Mouse (Mus musculus): ENCODE data around the gene Rpn2. TPM values are rescaled to one million over a fixed set of nuclear protein-coding genes. Genes with fewer than 3 reads are reported as not detected.
A peak's percentile ranks its signal among the peaks of the same experiment; 100 is the strongest.

Rpn2 gene
- 326 and 354 TPM in 2 replicates for total RNA-seq (2015)
- total RNA-seq (2017), result 314 and 317 TPM in 2 replicates

DNA sequence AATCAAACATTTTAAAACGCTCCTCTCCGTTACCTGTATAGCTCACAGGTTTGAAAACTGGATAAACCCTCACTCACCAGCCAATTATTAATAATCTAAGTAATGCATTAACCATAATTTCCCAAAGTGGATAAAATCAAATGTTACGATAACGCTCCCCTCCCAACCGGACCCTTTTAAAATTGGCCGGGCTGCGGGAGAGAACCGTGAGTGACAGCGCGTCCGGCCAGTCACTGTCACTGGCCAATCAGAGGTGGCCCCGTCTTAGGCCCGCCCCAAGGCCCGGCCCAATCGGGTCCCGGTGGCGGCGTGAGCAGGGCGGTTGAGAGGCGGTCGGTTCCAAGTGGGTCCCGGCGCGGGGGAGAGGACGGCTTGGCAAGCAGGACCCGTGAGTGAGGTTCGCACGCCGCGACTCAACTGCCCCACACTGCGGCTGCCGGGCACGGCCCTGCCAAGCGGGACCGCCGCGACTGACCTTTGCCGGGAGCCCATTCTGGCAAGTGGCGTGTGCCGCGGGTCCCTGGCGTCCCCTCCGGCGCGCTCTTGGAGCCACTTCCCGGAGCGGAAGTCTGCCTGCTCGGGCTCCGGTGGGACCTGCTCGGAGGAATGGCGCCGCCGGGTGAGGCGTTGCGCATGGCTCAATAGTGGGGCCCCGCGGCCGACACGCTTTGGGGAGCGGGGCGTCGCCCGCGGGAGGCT is at the start of gene Rpn2:
Gene Rpn2, plus strand, starts transcription at position 301 of the 699 bp plus-strand sequence.
- peak; percentile 94 for ATAC-seq (replicated peaks; ENCODE audit: poor library complexity)

DNA sequence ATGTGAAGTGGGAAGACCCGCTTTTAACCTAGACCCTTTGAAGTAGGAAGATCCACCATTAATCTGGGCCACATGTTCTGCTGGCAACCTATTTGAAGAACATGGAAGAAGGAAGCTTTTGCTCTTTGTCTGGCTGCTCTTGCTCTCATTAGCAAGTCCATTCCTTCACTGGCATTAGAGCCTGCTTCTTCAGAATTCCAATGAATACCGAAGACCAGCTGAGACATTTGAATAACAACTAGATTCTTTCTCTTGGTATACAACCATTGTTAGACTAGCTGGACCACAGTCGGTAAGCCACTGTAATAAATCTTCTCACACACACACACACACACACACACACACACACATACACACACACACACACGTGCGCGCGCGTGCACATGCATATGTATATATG is 42.9 kb upstream of the Rpn2 start:
- ATAC-seq (replicated peaks; ENCODE audit: poor library complexity), result no peak

DNA sequence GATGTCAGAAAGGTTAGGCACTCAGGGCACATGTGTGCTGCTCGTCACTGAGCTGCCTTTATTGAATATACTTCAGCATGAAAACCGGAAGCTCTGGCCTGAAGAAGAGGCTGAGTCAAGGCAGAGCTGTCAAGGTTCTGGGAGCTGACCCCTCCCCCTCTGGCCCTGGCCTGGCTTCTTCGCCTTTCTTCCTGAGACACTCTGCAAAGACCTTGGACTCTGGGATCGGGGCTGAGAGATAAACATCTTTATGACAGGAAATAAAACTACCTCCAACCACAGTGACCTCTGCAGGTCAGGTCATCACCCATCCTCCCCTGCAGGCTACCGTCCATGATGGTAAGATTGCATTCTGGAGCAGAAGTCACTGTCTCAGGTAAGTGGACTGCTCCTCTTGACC is 33.8 kb upstream of the Rpn2 start:
- no peak for ATAC-seq (replicated peaks; ENCODE audit: poor library complexity)

DNA sequence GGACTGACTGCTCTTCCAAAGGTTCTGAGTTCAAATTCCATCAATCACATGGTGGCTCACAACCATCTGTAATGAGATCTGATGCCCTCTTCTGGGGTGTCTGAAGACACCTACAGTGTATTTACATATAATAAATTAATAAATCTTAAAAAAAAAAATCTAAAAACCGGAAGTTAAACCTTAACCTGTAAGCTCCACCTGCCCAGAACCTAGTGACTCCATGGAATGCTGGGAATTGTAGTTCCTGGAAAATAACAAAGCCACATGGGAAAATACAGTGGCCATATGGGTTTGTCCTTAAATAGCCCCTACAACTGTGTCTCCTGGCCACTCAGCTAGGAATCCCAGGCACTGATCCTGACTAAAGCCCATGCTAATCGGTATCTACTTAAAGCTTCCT is 33.2 kb upstream of the Rpn2 start:
- no peak for ATAC-seq (replicated peaks; ENCODE audit: poor library complexity)

DNA sequence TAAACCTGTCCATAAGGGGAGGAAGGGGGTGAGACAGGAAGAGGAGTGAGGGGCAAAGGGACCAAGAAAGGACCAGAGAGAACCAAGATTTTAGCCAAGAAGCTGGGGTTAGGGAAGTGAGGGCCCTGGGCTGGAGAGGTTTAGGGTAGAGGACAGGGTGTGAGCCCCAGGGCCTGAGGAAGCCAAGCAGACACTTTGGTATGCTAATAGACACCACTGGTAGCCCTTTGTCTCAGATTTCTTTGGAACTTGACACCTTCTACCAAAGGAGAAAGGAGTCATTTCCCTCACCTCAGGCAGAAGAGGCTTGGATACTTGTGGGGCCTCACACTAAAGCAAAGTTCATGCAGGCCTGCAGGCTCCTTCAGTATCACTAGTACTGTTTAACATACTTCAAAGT is 30.7 kb upstream of the Rpn2 start:
- no peak for ATAC-seq (replicated peaks; ENCODE audit: poor library complexity)

DNA sequence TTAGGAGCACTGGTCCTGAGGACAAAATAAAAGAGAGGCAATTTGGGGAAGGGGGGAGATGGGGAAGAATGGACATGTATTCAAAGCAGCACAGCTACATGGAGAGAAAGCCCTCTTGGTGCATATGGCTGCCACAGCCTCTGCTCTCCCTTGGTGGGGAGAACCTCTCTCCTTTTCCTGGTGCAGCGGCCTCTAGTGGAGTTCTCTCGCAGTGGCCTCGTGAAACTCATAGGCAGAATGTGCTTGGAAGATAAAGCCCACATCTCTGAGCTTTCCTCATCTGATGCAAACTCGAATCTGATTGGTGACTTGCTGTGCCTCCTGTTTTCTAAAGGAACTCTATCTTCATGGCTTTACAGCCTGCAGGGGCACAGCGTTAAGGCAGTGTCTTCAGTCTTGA is 19.1 kb upstream of the Rpn2 start:
- peak; percentile 99 for ATAC-seq (replicated peaks; ENCODE audit: poor library complexity)

DNA sequence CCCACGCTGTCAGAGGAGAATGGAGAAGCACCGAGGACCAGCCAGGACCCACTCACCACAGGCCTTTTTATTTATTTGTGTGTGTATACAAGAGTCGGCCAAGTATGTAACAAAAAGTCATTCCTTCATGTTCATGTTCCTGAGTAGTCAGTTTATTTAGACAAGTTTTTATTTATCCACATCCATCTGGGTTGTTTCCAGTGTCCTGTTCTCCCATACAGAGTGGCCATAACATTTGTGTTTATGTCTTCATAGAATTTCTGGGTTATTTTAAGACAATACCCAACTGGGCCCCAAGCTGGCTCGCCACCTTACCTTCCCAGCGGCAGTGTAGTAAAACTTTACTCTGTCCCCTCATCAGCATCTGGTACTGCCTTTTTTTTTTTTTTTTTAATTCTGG is 16.9 kb upstream of the Rpn2 start:
- ATAC-seq (replicated peaks; ENCODE audit: poor library complexity), result no peak

DNA sequence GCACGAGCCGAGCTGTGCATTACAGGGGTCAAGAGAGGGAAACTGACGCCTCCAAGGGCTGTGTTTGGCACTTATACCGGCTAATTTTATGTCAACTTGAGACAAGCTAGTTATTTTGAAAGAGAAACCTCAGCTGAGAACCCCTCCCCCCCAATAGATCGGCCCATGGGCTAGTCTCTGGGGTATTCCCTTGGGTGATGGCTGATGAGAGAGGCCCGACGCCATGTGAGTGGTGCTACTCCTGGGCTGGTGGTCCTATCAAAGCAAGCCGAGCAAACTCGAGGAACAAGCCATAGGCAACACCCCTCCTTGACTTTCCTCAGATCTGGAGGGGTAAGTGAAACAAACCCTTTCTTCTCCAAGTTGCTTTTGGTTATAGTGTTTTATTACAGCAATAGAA is 16.3 kb upstream of the Rpn2 start:
- no peak for ATAC-seq (replicated peaks; ENCODE audit: poor library complexity)

DNA sequence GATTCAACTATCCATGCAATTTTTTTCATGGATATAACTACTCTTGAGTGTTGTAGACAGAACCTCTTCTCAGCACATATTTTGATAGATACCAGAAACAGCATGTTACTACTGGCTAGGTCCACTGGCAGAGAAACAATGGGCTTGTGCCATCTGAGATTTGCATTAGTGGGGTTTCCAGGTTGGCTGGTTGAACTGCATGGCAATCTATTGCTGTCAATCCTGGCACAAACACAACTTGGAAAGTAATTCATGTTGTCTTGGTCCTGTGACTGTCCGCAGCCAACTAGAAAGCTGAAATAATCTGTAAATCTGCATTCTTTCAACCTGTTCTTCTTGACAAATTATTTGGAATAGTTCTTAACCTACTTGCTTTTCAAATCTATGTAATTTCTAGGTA is 15.7 kb upstream of the Rpn2 start:
- no peak for ATAC-seq (replicated peaks; ENCODE audit: poor library complexity)

DNA sequence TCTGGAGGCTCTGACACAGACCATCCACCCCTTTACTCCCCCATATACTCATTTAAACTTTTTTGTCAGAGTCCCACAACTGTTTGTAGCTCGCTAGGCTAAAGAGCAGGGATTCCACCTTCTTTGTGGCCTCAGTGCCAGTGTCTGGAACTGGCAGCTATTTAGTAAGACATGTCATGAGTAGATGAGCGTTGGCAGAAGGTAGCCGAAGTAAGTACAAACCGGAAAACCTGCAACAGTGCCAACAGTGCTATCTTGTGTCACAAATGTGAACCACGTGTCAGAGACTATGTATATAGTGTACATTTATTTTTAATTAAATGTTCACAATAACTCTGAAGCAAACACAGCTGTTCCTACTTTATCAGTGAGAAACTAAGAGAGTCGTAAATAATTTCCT is 15.0 kb upstream of the Rpn2 start:
- no peak for ATAC-seq (replicated peaks; ENCODE audit: poor library complexity)

DNA sequence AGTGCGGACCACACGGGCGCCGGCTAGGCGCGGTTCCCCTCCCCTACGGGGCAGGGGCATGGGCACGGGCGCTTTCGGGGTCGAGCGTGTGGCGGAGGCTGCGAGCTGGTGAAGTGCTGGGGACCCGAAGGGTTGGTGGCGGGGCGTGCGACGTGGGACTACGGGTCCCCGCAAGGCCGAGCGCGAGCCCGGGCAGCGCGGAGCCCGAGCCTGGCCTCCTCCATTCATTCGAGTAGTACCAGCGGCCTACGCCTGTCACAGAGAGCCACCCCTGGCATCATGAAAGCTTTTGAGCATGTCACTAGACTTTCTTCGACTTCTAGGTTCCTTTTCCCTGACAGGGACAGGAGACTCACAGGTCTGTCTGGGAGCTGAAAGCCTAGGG is 591 bp downstream of the Rpn2 start, which contains the start of gene Mroh8:
Gene Mroh8, minus strand, starts transcription at position 134 of the 385 bp plus-strand sequence.
- ATAC-seq (replicated peaks; ENCODE audit: poor library complexity), result peak; percentile 42

DNA sequence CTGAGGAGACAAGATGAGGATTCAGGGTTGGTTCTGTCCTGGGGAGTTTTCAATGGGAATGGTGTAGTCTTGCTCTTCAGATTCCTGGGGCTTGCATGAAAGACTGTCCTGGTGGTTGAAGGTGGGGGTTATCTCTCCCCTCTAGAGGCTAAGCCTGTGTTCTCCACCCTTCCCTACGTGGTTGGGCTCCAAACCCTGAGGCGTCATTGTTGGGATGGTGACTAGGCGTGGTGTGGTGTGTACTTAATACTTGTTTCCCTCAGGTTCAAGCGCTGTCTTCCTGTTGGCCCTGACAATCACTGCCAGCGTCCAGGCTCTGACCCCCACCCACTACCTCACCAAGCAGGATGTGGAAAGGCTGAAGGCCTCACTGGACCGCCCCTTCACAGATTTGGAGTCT is 4.5 kb downstream of the Rpn2 start:
- ATAC-seq (replicated peaks; ENCODE audit: poor library complexity), result no peak

DNA sequence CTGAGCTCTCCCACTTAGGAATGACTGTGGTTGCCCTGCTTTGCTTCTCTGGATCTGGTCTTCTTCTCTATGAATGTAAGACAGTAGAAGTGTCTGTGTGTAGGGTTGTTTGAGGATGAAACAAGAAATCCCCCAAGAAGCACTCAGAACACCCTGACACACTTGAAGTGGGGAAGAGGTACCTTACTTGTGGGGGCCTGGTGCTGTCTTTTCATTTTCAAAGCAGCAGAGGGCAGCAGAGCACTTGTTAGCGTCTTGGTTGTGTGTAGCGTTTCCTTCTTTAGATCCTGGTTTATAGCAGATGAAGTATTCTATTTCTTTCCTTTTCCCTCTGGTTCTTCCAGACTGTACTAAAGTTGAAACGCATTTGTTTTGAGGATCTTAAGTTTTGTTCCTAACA is 8.7 kb downstream of the Rpn2 start:
- peak; percentile 78 for ATAC-seq (replicated peaks; ENCODE audit: poor library complexity)

DNA sequence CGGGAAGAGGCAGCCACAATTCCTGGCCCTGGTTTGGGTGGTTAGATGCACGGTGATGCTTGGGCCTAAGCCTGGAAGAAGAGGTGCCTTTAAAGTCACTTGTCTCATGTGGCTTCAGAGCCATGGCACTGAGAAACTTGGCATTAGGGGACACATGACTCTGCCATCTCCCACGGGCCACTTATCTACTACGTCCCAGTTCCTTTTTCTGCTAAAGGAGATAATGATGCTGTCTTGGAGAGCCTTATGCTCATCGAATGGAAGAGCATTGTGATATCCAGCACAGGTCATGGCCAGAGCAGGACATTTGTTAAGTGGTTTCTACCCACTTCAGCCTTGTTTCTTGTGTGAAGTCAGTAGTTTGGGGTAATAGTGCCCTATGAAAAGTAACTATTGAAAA is 10.2 kb downstream of the Rpn2 start:
- peak; percentile 77 for ATAC-seq (replicated peaks; ENCODE audit: poor library complexity)

DNA sequence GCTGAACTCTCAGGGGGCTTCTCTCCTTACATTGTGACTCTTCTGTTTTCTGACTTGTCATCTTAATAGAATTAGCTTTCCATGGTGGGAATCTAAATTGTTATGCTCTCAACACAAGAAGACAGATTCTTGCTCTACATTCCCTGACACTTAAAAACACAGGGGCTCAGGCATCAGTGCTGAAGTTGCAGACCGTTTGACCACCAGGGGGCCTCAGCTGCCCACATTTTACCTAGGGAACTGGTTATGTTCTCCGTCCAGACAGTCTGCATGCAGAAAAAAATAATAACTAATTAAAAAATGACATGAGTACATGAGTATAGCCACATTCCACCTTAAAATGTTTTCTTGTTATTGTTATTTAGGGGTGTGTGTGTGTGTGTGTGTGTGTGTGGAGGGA is 13.3 kb downstream of the Rpn2 start:
- ATAC-seq (replicated peaks; ENCODE audit: poor library complexity), result peak; percentile 65

DNA sequence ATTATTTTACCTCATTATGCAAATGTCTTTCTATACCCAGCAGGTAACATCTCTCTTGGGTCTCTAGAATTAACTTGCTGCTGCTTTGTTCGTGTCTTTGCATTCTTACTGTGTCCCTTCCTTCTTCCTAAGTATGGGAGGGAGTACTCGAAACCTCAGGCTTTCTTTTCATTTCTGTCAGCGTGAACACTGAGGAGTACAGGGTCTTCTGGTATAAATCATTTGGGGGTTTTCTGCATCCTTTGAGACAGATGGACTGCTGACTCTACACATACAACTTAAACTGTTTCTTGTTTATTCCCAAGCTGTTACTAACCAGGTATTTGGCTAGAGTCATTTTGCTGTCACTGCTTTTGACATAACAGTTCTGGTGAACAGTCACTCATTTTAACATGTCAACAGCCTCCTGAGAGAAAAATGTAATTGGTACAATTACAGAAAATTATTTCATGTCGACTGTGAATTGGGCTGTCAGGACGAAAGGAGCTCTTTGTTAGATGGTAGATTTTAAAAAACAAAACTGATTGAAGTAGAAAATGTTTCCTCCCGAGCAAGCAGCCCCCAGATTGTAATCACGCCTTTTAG is 17.4 kb downstream of the Rpn2 start:
- no peak for ATAC-seq (replicated peaks; ENCODE audit: poor library complexity)

DNA sequence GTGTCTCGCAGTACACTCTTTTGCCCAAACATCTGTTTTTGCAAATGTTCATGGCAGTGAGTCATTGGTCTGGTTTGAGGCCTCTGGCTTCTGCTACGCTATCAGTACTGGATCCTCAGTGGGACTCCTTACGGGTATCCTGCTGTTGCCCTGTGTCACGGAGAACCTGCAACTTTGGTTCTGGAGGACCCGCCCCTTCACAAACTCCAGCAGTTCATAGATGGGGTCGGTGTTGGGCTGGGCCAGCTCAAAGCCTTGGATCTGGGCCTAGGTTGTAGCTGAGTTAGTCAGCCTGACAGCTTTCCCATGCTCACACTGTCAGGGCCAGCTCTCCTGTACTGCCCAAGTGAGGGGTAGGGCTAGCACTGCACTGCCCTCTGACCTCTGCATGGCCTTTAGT is 21.2 kb downstream of the Rpn2 start:
- ATAC-seq (replicated peaks; ENCODE audit: poor library complexity), result no peak

DNA sequence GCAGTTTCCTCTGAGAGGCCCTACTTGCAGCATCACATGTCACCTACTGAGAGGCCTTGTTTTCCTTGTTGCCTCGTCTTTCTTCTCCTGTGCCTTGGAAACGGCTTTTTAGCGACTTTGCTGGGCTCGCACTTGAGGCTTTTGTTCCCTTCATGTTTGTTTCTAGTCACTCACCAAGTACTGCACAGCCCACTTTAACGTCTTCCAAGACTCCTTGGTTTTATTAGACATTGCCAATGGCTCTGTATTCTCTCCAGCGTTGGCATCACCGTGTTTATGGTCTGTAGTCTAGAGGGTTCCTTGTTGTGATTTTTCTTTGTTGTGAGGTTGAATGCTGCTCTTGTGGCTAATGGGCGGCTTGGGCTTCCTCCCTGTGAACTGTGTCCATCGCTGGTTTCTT is 24.3 kb downstream of the Rpn2 start:
- ATAC-seq (replicated peaks; ENCODE audit: poor library complexity), result no peak

DNA sequence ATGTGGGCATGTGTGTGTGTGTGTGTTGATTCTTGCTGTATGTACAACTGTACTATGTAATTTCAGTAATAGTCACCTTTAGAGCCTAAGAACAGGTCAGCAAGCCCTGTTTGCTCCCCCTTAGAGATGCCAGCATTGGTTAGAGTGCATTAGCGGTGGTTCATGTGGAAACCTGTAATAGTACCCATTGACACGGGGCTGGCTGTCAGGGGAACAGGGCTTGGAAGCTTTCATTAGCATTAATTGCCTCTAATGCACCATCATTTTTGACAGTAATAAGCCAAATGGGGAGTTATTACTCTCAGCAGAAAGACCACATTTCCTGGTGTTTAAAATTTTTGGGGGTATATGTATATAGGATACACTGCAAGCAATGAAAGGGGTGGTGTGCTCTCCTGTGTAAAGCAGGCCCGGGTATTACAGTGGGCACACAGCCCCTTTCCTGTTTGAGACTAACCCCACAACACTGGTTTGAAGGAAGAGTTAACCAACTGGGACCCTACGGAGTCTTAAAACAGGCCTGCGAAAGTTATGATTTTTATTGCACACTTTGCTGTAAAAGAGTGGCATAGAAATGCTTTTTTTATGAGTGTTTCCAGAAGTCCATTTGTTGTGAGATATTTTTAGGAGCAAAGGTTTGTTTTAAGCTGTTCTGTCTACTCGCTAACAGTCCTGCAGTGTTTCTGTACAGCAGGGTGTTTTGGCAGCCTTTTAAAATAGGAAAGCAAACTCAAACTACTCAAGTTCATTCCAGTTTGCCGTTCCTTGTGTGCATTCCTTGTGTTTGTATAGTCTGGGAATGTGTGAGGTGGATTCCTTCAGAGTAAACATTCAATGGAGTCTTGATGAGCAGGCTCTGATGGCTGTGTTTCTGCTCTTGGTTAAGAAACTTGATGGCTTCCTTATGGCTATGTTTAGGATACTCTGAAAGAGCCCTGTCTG is 27.5 kb downstream of the Rpn2 start:
- no peak for ATAC-seq (replicated peaks; ENCODE audit: poor library complexity)

DNA sequence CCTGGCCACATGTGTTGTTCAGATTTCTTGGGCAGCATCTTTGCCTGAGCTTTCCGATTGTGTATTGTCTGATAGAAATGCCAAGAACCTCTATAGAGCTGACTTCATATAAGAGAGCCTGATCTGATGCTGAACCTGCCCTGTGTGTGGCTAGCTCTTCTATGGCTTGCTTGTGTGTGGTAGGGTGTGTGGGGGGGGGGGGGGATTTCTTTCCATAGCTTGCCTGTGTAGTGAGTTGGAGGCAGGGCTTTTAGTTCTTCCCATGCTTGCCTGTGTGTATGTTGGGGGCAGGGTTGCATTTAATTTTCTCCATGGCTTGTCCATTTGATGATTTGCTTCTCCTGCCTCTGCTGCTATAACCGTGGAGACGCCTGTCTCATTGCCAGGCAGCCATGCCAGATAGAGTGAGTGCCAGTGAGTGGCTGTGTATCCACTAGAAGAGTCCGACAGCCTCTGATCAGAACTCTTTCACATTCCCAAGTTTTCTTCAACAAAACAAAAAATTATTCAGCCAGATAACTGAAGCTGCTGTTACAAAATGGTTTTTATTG is 29.0 kb downstream of the Rpn2 start:
- no peak for ATAC-seq (replicated peaks; ENCODE audit: poor library complexity)

DNA sequence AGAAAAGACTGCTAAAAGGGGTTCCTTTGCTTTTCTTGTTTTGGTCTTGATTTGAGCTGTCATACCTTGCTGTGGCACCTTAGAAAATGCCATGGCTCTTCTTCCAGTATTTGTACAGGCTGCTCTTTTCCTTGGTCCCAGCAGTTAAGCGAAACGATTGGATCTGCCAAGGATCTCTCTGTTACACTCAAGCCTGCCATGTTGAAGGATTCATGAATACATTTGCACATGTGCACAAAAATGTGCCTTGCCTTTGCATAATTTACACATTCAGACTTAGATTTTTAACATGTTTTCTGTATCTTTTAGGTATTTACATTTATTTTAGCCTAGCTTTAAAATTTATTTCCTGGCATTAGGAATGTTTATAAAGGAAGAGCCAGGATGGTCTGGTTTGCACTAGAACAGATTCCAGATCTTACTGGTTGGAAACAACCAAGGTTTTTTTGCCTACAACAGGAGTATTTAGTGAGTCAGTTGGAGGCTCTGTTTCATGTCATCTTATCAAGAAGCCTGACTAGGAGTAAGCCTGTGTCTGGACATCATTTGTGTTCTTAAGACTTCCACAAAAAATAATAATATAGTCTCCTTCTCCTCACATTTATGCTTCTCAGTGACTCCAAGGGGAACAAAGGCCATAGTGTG is 29.6 kb downstream of the Rpn2 start:
- ATAC-seq (replicated peaks; ENCODE audit: poor library complexity), result no peak

All from megakaryocyte progenitor cell, adult 5-6 weeks (primary cell).